Comparison of ENCODE assay signal across 8 mouse cellular contexts in the genomic region with DNA sequence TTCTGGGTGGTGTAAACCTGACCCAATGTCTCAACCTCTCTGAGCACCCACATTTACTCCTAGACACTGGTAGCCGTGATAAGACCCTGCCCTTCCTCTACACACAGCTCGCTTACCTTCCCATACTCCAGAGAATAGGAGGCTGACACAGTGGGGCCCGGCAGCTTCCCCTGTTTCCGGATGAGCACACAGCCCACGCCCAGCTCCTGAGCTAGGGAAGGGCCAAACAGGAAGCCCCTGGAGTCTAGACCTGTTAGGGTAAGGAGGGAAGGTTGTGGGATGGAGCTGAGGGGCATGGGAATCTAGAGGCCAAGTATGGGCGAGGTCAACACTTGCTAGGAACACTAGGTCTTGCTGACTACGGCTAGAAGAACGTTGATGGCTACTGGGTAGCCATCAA. TPM values are rescaled to one million over a fixed set of nuclear protein-coding genes. Genes with fewer than 3 reads are reported as not detected.
DNase-seq lines count a peak whose midpoint lies in the region; ATAC-seq and TF ChIP-seq lines count a peak whose summit lies in the region.

No protein-coding gene starts in this region.

- H3K9ac ChIP-seq in kidney, postnatal 0 days (ENCODE audit: low read depth, low read length), result peak overlapping the region; percentile 71; the same call in 1 of the 2 replicates
- no peak overlapping the region for H3K9ac ChIP-seq in embryonic facial prominence, embryonic 12.5 days
- H3K9ac ChIP-seq in intestine, postnatal 0 days (ENCODE audit: low read depth, low read length), result peak overlapping the region; percentile 76; the same call in 1 of the 2 replicates

- peaks cover 11% of the 10 kb centered on the region for H3K79me2 ChIP-seq in myocyte (ENCODE audit: control insufficient read depth, insufficient read depth)

- peaks cover 26% of the 10 kb centered on the region for H3K4me1 ChIP-seq in kidney, postnatal 0 days (replicated peaks; ENCODE audit: insufficient read depth, low read length)
- H3K4me1 ChIP-seq in embryonic facial prominence, embryonic 12.5 days, result peaks cover 41% of the 10 kb centered on the region
- peaks cover 13% of the 10 kb centered on the region; the same call in 1 of the 2 replicates for H3K4me1 ChIP-seq in intestine, postnatal 0 days (replicated peaks; ENCODE audit: control insufficient read depth, insufficient read depth, low read length)

- ATAC-seq in kidney, postnatal 0 days (replicated peaks; ENCODE audit: low FRiP score, low read depth), result no peak
- no peak for ATAC-seq in embryonic facial prominence, embryonic 12.5 days (ENCODE audit: insufficient number of reproducible peaks, insufficient read depth, low FRiP score, low TSS enrichment)
- 0 out of 2 replicates have a peak, but pooled peaks have one; percentile 3 for ATAC-seq in intestine, postnatal 0 days

- no peak for DNase-seq in kidney, postnatal 0 days (ENCODE audit: low spot score)
- DNase-seq in kidney, postnatal 10 days, result no peak
- DNase-seq in layer of hippocampus, adult 9-11 months, result no peak
- no peak for DNase-seq in cerebellum, adult 9-11 months
- no peak for DNase-seq in urinary bladder, postnatal 14 days (ENCODE audit: low spot score)

- H3K27ac ChIP-seq in kidney, postnatal 0 days, result peak overlapping the region; percentile 83
- H3K27ac ChIP-seq in embryonic facial prominence, embryonic 12.5 days, result no peak overlapping the region
- peak overlapping the region; percentile 88 for H3K27ac ChIP-seq in intestine, postnatal 0 days (ENCODE audit: low read depth, low read length)

- H3K4me2 ChIP-seq in kidney, postnatal 0 days (ENCODE audit: low read length), result peak overlapping the region; percentile 89
- H3K4me2 ChIP-seq in embryonic facial prominence, embryonic 12.5 days (replicated peaks), result peak overlapping the region; percentile 85
- peak overlapping the region; percentile 86 for H3K4me2 ChIP-seq in intestine, postnatal 0 days (replicated peaks; ENCODE audit: low read depth)
- peak overlapping the region; percentile 84 for H3K4me2 ChIP-seq in myocyte (ENCODE audit: low read depth)

- peaks cover 22% of the 10 kb centered on the region for H3K36me3 ChIP-seq in kidney, postnatal 0 days (ENCODE audit: insufficient read depth, low read length)
- H3K36me3 ChIP-seq in embryonic facial prominence, embryonic 12.5 days, result peaks cover 47% of the 10 kb centered on the region
- peaks cover 33% of the 10 kb centered on the region for H3K36me3 ChIP-seq in intestine, postnatal 0 days (ENCODE audit: control insufficient read depth, insufficient read depth)
- peaks cover 3% of the 10 kb centered on the region for H3K36me3 ChIP-seq in myocyte (ENCODE audit: control insufficient read depth, insufficient read depth)

- no peak overlapping the region for H3ac ChIP-seq in myocyte (ENCODE audit: control insufficient read depth, insufficient read length)

- no peaks in the 10 kb centered on the region for H3K27me3 ChIP-seq in kidney, postnatal 0 days (ENCODE audit: insufficient read depth, low read length)
- no peaks in the 10 kb centered on the region for H3K27me3 ChIP-seq in embryonic facial prominence, embryonic 12.5 days
- H3K27me3 ChIP-seq in intestine, postnatal 0 days (replicated peaks; ENCODE audit: control insufficient read depth, insufficient read depth, low read length), result no peaks in the 10 kb centered on the region
- no peaks in the 10 kb centered on the region for H3K27me3 ChIP-seq in myocyte (ENCODE audit: control insufficient read depth, insufficient read depth, insufficient read length)

- WGBS in kidney, postnatal 0 days, result 41% methylated on average over 8 of the region's 8 CpGs
- 76% methylated on average over 8 of the region's 8 CpGs for WGBS in embryonic facial prominence, embryonic 12.5 days
- WGBS in intestine, postnatal 0 days, result 37% methylated on average over 8 of the region's 8 CpGs

- no peaks in the 10 kb centered on the region for H3K9me3 ChIP-seq in kidney, postnatal 0 days (replicated peaks; ENCODE audit: low read length)
- no peaks in the 10 kb centered on the region for H3K9me3 ChIP-seq in embryonic facial prominence, embryonic 12.5 days
- H3K9me3 ChIP-seq in intestine, postnatal 0 days (ENCODE audit: control insufficient read depth), result no peaks in the 10 kb centered on the region

- TF ChIP-seq POLR2A in myocyte (IDR thresholded peaks at IDR 0.05; ENCODE audit: insufficient read length, low read depth), result no peak

- peak overlapping the region; percentile 62; the same call in 1 of the 2 replicates for H3K4me3 ChIP-seq in kidney, postnatal 0 days (replicated peaks; ENCODE audit: low read depth, low read length)
- peak overlapping the region; percentile 71; the same call in 1 of the 2 replicates for H3K4me3 ChIP-seq in embryonic facial prominence, embryonic 12.5 days
- H3K4me3 ChIP-seq in intestine, postnatal 0 days (ENCODE audit: low read depth, low read length), result peak overlapping the region; percentile 66
- H3K4me3 ChIP-seq in myocyte, result peak overlapping the region; percentile 45

- no peak for TF ChIP-seq CTCF in kidney, postnatal 0 days (IDR thresholded peaks at IDR 0.05; ENCODE audit: low read depth)
- TF ChIP-seq CTCF in intestine, postnatal 0 days (IDR thresholded peaks at IDR 0.05; ENCODE audit: low read depth), result no peak

TF ChIP-seq in myocyte, 11 proteins besides CTCF, POLR2A, EP300 and RAD21:
- no peak for TF ChIP-seq MYOD1 (IDR thresholded peaks at IDR 0.05; ENCODE audit: control insufficient read depth in 1 of 3, insufficient read length in 2 of 3, low read depth in 2 of 3)
- no peak for TF ChIP-seq TCF12 (IDR thresholded peaks at IDR 0.05; ENCODE audit: insufficient read depth, poor library complexity, severe bottlenecking)
- TF ChIP-seq USF1 (IDR thresholded peaks at IDR 0.05; ENCODE audit: low read depth), result no peak
- no peak for TF ChIP-seq REST (IDR thresholded peaks at IDR 0.05; ENCODE audit: insufficient read depth, insufficient read length)
- no peak for TF ChIP-seq MAX (IDR thresholded peaks at IDR 0.05; ENCODE audit: low read depth)

RNA-seq across cellular contexts. Expression of a gene that starts 1.4 kb away (rescaled TPM):
- polyA plus RNA-seq in kidney, postnatal 0 days (2015; fragmentation: Nextera tagmentation; extraction: Ambion mirVana), result 354 and 392 TPM in 2 replicates
- 289 and 298 TPM in 2 replicates for polyA plus RNA-seq in embryonic facial prominence, embryonic 12.5 days (2016; fragmentation: Nextera tagmentation; extraction: Ambion mirVana)
- polyA plus RNA-seq in intestine, postnatal 0 days (2015; fragmentation: Nextera tagmentation; extraction: Ambion mirVana), result 676 and 681 TPM in 2 replicates
- polyA plus RNA-seq in myocyte (2012; fragmentation: generic; extraction: Trizol), result 261 TPM

RNA-seq across cellular contexts. Expression of a gene that starts 7.5 kb away (rescaled TPM):
- polyA plus RNA-seq in kidney, postnatal 0 days (2015; fragmentation: Nextera tagmentation; extraction: Ambion mirVana), result 21.2 and 24.7 TPM in 2 replicates
- 41.2 and 41.6 TPM in 2 replicates for polyA plus RNA-seq in embryonic facial prominence, embryonic 12.5 days (2016; fragmentation: Nextera tagmentation; extraction: Ambion mirVana)
- polyA plus RNA-seq in intestine, postnatal 0 days (2015; fragmentation: Nextera tagmentation; extraction: Ambion mirVana), result 13.3 and 14.0 TPM in 2 replicates
- 19.7 TPM for polyA plus RNA-seq in myocyte (2012; fragmentation: generic; extraction: Trizol)

RNA-seq across cellular contexts. Expression of a gene that starts 24.2 kb away (rescaled TPM):
- polyA plus RNA-seq in kidney, postnatal 0 days (2015; fragmentation: Nextera tagmentation; extraction: Ambion mirVana), result 12.5 and 14.9 TPM in 2 replicates
- polyA plus RNA-seq in embryonic facial prominence, embryonic 12.5 days (2016; fragmentation: Nextera tagmentation; extraction: Ambion mirVana), result 11.6 and 16.7 TPM in 2 replicates
- polyA plus RNA-seq in intestine, postnatal 0 days (2015; fragmentation: Nextera tagmentation; extraction: Ambion mirVana), result 4.4 and 7.3 TPM in 2 replicates
- polyA plus RNA-seq in myocyte (2012; fragmentation: generic; extraction: Trizol), result 156 TPM

RNA-seq across cellular contexts. Expression of a gene that starts 36.0 kb away (rescaled TPM):
- polyA plus RNA-seq in kidney, postnatal 0 days (2015; fragmentation: Nextera tagmentation; extraction: Ambion mirVana), result 19.4 and 23.3 TPM in 2 replicates
- 7.1 and 7.4 TPM in 2 replicates for polyA plus RNA-seq in embryonic facial prominence, embryonic 12.5 days (2016; fragmentation: Nextera tagmentation; extraction: Ambion mirVana)
- polyA plus RNA-seq in intestine, postnatal 0 days (2015; fragmentation: Nextera tagmentation; extraction: Ambion mirVana), result 58.1 and 59.0 TPM in 2 replicates
- 17.6 TPM for polyA plus RNA-seq in myocyte (2012; fragmentation: generic; extraction: Trizol)

RNA-seq across cellular contexts. Expression of a gene that starts 36.2 kb away (rescaled TPM):
- polyA plus RNA-seq in kidney, postnatal 0 days (2015; fragmentation: Nextera tagmentation; extraction: Ambion mirVana), result 64.5 and 73.3 TPM in 2 replicates
- polyA plus RNA-seq in embryonic facial prominence, embryonic 12.5 days (2016; fragmentation: Nextera tagmentation; extraction: Ambion mirVana), result 46.3 and 56.3 TPM in 2 replicates
- polyA plus RNA-seq in intestine, postnatal 0 days (2015; fragmentation: Nextera tagmentation; extraction: Ambion mirVana), result 136 and 144 TPM in 2 replicates
- 95.7 TPM for polyA plus RNA-seq in myocyte (2012; fragmentation: generic; extraction: Trizol)
